Mouse (Mus musculus) liver, postnatal 0 days (tissue): ENCODE data around the gene Gucd1.

Experiments
- CTCF ChIP-seq: sonication (generic); IDR thresholded peaks from 2 replicates; pipeline ENCODE4 v1.5.1; 2016; ENCODE audit warnings: antibody characterized with exemption, low read depth
- EP300 ChIP-seq: IDR thresholded peaks from 2 replicates; pipeline ENCODE4 v1.6.1; 2016; ENCODE audit warnings: antibody characterized with exemption, low read depth, mild to moderate bottlenecking

- TF ChIP-seq EP300, result no peak
- no peak for TF ChIP-seq CTCF
These were observed 203.4 kb downstream of the Gucd1 start for GRCm38 (mm10) chr10:75314190-75314980.
